Mouse (Mus musculus): Measurements from ENCODE around the gene Tnpo3. TPM values are rescaled to one million over a fixed set of nuclear protein-coding genes. Genes with fewer than 3 reads are reported as not detected.

Gene Tnpo3
- polyA plus RNA-seq, 1 experiment from 2014 or later, result 28.1 TPM

- Histone ChIP-seq H3K4me2 (replicated peaks; ENCODE audit: low read depth) (no peak overlapping the region), H3K9ac (ENCODE audit: low read depth, low read length) (no peak overlapping the region), H3K4me1 (replicated peaks; ENCODE audit: control insufficient read depth, insufficient read depth, low read length) (no peaks in the 10 kb centered on the region; the same call in 1 of the 2 replicates), H3K27me3 (replicated peaks; ENCODE audit: control insufficient read depth, insufficient read depth, low read length) (no peaks in the 10 kb centered on the region), H3K4me3 (ENCODE audit: low read depth, low read length) (no peak overlapping the region), H3K9me3 (ENCODE audit: control insufficient read depth) (no peaks in the 10 kb centered on the region), H3K27ac (ENCODE audit: low read depth, low read length) (no peak overlapping the region), H3K36me3 (ENCODE audit: control insufficient read depth, insufficient read depth) (no peaks in the 10 kb centered on the region)
- peak; percentile 94 for TF ChIP-seq CTCF (IDR thresholded peaks at IDR 0.05; ENCODE audit: low read depth)
- WGBS, result 2% methylated on average over 5 of the region's 5 CpGs
- ATAC-seq, result 0 out of 2 replicates have a peak, but pooled peaks have one; percentile 32
These were observed 92.5 kb downstream of the Tnpo3 start for GRCm38 (mm10) chr6:29517139-29517538.

GRCm38 (mm10) chr6:29513284-29513683 is 96.4 kb downstream of the Tnpo3 start:
- Histone ChIP-seq H3K4me3 (ENCODE audit: low read depth, low read length) (peak overlapping the region; percentile 3; the same call in 1 of the 2 replicates), H3K36me3 (ENCODE audit: control insufficient read depth, insufficient read depth) (no peaks in the 10 kb centered on the region), H3K27ac (ENCODE audit: low read depth, low read length) (no peak overlapping the region; the same call in 1 of the 2 replicates), H3K9me3 (ENCODE audit: control insufficient read depth) (no peaks in the 10 kb centered on the region), H3K9ac (ENCODE audit: low read depth, low read length) (no peak overlapping the region), H3K27me3 (replicated peaks; ENCODE audit: control insufficient read depth, insufficient read depth, low read length) (no peaks in the 10 kb centered on the region), H3K4me2 (replicated peaks; ENCODE audit: low read depth) (peak overlapping the region; percentile 54), H3K4me1 (replicated peaks; ENCODE audit: control insufficient read depth, insufficient read depth, low read length) (no peaks in the 10 kb centered on the region; the same call in 1 of the 2 replicates)
- ATAC-seq, result peak; percentile 80
- no peak for TF ChIP-seq CTCF (IDR thresholded peaks at IDR 0.05; ENCODE audit: low read depth)
- WGBS, result 1% methylated on average over 11 of the region's 11 CpGs

GRCm38 (mm10) chr6:29509086-29509485 is 100.6 kb downstream of the Tnpo3 start:
- WGBS, result 15% methylated on average over 2 of the region's 2 CpGs
- Histone ChIP-seq H3K36me3 (ENCODE audit: control insufficient read depth, insufficient read depth) (no peaks in the 10 kb centered on the region), H3K4me2 (replicated peaks; ENCODE audit: low read depth) (no peak overlapping the region), H3K9me3 (ENCODE audit: control insufficient read depth) (no peaks in the 10 kb centered on the region), H3K4me1 (replicated peaks; ENCODE audit: control insufficient read depth, insufficient read depth, low read length) (peaks cover 3% of the 10 kb centered on the region; the same call in 1 of the 2 replicates), H3K27me3 (replicated peaks; ENCODE audit: control insufficient read depth, insufficient read depth, low read length) (peaks cover 5% of the 10 kb centered on the region; the same call in 1 of the 2 replicates), H3K9ac (ENCODE audit: low read depth, low read length) (no peak overlapping the region), H3K4me3 (ENCODE audit: low read depth, low read length) (no peak overlapping the region), H3K27ac (ENCODE audit: low read depth, low read length) (no peak overlapping the region)
- TF ChIP-seq CTCF (IDR thresholded peaks at IDR 0.05; ENCODE audit: low read depth), result no peak
- ATAC-seq, result peak; percentile 23; the same call in 1 of the 2 replicates

- Histone ChIP-seq H3K9ac (ENCODE audit: low read depth, low read length) (peak within 1 kb of the TSS; percentile 45), H3K4me1 (replicated peaks; ENCODE audit: control insufficient read depth, insufficient read depth, low read length) (peaks cover 3% of the 10 kb centered on the region; the same call in 1 of the 2 replicates), H3K4me2 (replicated peaks; ENCODE audit: low read depth) (peak within 1 kb of the TSS; percentile 83), H3K36me3 (ENCODE audit: control insufficient read depth, insufficient read depth) (no peaks in the 10 kb centered on the region), H3K27ac (ENCODE audit: low read depth, low read length) (no peak within 1 kb of the TSS), H3K27me3 (replicated peaks; ENCODE audit: control insufficient read depth, insufficient read depth, low read length) (peaks cover 5% of the 10 kb centered on the region; the same call in 1 of the 2 replicates), H3K9me3 (ENCODE audit: control insufficient read depth) (no peaks in the 10 kb centered on the region), H3K4me3 (ENCODE audit: low read depth, low read length) (peak within 1 kb of the TSS; percentile 50)
- no peak for ATAC-seq
- under 1% methylated on average over 38 of the region's 47 CpGs for WGBS
- no peak for TF ChIP-seq CTCF (IDR thresholded peaks at IDR 0.05; ENCODE audit: low read depth)
These were observed 102.0 kb downstream of the Tnpo3 start, which contains the start of gene Kcp for GRCm38 (mm10) chr6:29507447-29508309. TSS of gene Kcp (minus strand) at chr6:29507952.

- Histone ChIP-seq H3K9ac (ENCODE audit: low read depth, low read length) (no peak overlapping the region), H3K27me3 (replicated peaks; ENCODE audit: control insufficient read depth, insufficient read depth, low read length) (peaks cover 5% of the 10 kb centered on the region; the same call in 1 of the 2 replicates), H3K9me3 (ENCODE audit: control insufficient read depth) (no peaks in the 10 kb centered on the region), H3K36me3 (ENCODE audit: control insufficient read depth, insufficient read depth) (no peaks in the 10 kb centered on the region), H3K4me1 (replicated peaks; ENCODE audit: control insufficient read depth, insufficient read depth, low read length) (0 out of 2 replicates have a peak, but pooled peaks cover 3% of the 10 kb centered on the region), H3K4me3 (ENCODE audit: low read depth, low read length) (peak overlapping the region; percentile 50), H3K27ac (ENCODE audit: low read depth, low read length) (no peak overlapping the region), H3K4me2 (replicated peaks; ENCODE audit: low read depth) (peak overlapping the region; percentile 83)
- 37% methylated on average over 8 of the region's 8 CpGs for WGBS
- TF ChIP-seq CTCF (IDR thresholded peaks at IDR 0.05; ENCODE audit: low read depth), result no peak
- ATAC-seq, result no peak
These were observed 102.9 kb downstream of the Tnpo3 start for GRCm38 (mm10) chr6:29506834-29507233.

- peak; percentile 27 for TF ChIP-seq CTCF (IDR thresholded peaks at IDR 0.05; ENCODE audit: low read depth)
- Histone ChIP-seq H3K9me3 (ENCODE audit: control insufficient read depth) (no peaks in the 10 kb centered on the region), H3K4me2 (replicated peaks; ENCODE audit: low read depth) (no peak overlapping the region), H3K4me3 (ENCODE audit: low read depth, low read length) (no peak overlapping the region), H3K27me3 (replicated peaks; ENCODE audit: control insufficient read depth, insufficient read depth, low read length) (peaks cover 5% of the 10 kb centered on the region; the same call in 1 of the 2 replicates), H3K36me3 (ENCODE audit: control insufficient read depth, insufficient read depth) (no peaks in the 10 kb centered on the region), H3K9ac (ENCODE audit: low read depth, low read length) (no peak overlapping the region), H3K4me1 (replicated peaks; ENCODE audit: control insufficient read depth, insufficient read depth, low read length) (0 out of 2 replicates have a peak, but pooled peaks cover 3% of the 10 kb centered on the region), H3K27ac (ENCODE audit: low read depth, low read length) (no peak overlapping the region)
- 89% methylated on average over 5 of the region's 5 CpGs for WGBS
- no peak for ATAC-seq
These were observed 104.2 kb downstream of the Tnpo3 start for GRCm38 (mm10) chr6:29505493-29505892.

All from intestine, postnatal 0 days (tissue).